Mouse (Mus musculus): ENCODE measurements around the gene Map4.

Map4 gene

GRCm38 (mm10) chr9:109931257-109932171, at the start of gene Map4:
Gene Map4, plus strand, starts transcription at chr9:109931460.
- peak; percentile 99 for DNase-seq

DNA sequence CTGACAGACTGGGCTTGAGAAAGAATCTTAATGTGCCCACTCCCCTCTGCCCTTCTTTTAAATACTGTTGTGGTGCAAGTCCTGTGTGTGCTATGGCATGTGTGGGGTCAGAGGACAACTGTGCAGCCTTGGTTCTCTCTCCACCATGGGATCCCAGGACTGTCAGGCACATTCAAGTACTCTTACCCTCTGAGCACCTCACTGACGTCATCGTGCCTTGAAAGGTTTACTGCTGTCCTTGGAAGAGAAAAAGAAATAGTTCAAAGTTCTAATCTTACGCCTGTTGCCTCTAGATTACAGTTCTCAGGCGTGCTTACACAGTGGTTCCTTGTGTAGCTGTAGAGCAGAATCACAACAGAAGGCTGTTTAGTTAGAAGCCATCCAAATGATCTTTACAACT, 45.0 kb upstream of the Map4 start:
- DNase-seq = no peak

- no peak for DNase-seq
Observed at GRCm38 (mm10) chr9:109887321-109887720, 43.9 kb upstream of the Map4 start.

DNA sequence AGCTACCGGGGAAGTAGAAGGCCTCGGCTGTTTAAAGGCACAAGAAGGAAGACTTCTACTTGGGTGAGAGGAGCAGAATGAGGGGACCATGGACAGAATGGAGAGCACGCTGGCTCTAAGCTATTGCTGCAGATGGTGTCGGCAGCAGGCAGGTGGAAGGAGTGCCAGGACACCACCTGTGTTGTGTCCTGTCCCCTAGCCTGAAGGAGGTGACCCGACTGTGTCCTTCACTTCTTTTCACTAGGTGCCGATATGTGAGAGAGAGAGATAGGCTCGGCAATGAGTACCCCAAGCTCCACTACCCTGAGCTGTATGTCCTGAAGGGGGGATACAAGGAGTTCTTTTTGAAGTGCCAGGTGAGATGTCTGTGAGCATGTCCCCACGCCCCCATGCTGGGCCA, 39.8 kb upstream of the Map4 start:
- no peak for DNase-seq

DNA sequence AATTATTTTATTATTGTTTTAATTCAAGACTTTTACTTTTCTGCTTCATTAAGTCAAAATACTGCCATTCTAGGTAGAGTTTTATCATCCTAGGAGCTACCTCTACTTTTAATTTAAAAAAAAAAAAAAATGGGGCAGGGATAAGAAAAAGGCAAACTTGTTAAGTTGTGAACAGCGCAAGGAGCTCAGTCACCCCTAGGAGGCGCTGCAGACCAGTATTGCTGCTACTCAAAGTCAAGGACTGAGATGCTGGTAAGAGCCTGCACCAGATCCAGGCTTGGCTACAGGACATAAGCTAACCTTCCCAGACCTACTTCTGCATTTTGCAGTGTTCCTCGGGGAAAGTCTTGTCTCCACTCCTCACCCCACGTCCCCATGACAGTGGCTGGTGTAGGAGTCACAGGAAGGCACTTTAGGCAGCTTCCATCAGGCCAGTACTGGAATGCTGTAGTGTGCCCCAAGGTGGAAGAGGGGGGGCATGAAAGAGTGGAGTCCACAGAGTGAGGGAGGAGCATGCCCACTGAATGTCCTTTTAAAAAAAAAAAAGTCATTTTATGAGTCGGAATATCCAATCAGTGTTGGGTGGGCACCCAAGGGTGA, 38.5 kb upstream of the Map4 start:
- DNase-seq = peak; percentile 68

- DNase-seq = peak; percentile 78
Observed at GRCm38 (mm10) chr9:109894413-109895090, 36.7 kb upstream of the Map4 start.

DNA sequence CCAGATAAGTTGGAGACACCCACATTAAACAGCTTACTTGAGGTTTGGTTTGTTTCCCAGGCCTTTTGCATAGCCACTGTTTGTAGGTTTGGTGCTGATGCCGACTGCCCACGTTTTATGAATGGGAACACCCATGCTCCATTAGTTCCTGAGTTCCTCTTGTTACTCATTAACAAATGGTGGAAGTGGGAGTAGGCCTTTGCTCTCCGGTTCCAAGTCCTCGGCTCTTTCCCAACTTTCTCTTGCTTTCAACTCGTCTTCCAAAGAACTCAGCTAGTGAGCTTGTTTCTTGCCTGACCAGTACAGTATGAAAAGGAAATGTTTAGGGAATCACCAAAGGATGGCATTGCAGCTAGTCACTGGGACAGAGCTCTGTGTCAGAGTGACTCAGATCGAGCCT, 35.7 kb upstream of the Map4 start:
- no peak for DNase-seq

DNA sequence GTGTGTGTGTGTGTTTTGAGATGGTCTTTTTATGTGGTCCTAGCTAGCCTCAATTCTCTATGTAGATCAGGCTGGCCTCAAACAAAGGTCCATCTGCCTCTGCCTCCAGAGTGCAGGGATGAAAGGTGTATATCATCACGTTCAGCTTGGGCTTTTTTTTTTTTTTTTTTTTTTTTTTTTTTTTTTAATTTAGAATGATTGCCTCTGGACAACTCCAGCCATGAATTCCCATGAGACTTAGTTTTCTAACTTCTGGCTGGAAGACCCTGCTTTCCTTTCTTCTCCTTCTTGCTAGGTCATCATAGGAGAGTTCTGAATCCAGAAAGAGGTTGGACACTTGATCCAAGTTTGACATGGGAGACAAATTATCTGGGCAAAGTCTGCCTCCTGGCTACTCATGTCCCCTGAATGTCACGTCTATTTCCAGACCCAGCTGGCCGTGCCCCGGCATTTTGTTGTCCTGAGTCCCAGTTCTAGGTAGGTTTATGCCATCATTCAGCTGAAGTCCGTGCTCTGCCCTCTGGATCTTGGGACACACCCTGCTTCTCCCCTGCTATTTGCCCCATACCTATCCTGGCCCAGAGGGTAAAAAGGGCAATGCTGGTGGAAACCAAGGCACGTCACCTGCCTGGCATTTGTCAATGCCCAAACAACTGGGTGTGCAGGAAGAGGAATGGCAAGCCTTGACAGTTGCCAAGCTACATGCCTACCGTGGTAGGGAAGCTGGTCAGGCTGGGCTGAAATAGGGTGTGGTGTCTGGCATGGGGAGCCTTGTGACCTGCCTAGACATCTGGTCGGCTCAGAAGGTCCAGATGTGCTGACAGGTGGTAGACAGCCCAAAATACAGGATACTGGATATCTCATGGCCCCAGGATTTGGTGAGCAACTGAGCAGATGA, 34.8 kb upstream of the Map4 start:
- DNase-seq = no peak

GRCm38 (mm10) chr9:109898027-109898426, 33.2 kb upstream of the Map4 start:
- DNase-seq = no peak

- no peak for DNase-seq
Observed at GRCm38 (mm10) chr9:109899361-109899760, 31.9 kb upstream of the Map4 start.

DNA sequence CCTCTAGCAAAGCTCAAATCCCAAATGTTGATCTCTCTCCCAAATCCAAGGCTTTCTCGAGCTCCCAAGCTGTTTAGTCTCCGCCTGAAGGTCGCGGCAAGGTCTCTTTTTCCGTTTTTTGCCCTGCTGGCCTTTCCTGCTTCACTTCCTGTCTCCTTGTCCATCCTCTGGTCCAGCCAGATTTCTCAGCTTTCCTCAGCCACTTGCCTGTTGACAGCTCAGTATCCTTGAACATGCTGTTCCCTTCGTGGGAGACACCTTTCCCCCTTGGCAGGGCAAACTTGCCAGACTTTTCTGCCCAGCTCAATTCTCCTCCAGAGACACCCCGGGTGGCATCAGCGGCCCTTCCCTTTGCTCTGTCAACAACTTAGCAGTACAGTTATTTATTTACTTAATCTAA, 31.5 kb upstream of the Map4 start:
- no peak for DNase-seq

- no peak for DNase-seq
Observed at GRCm38 (mm10) chr9:109900604-109901003, 30.7 kb upstream of the Map4 start.

DNA sequence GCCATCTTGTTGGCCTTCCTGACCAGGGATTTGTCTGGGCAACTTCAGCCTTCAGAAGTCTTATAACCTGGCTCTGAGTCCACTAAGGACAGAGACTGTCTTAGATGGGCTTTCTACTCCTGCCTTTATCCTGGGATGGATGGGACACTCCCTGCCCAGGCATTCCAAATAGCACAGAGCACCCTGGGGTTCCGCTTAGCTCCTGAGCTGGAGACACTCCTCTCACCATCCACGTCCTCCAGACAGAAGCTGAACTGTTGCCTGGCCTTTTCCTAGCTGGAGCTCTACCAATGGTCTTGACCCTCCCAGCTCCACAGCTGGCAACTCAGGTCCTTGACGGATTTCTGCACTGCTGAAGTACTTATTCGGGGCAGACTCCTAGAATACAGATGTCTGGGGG, 29.0 kb upstream of the Map4 start:
- no peak for DNase-seq

DNA sequence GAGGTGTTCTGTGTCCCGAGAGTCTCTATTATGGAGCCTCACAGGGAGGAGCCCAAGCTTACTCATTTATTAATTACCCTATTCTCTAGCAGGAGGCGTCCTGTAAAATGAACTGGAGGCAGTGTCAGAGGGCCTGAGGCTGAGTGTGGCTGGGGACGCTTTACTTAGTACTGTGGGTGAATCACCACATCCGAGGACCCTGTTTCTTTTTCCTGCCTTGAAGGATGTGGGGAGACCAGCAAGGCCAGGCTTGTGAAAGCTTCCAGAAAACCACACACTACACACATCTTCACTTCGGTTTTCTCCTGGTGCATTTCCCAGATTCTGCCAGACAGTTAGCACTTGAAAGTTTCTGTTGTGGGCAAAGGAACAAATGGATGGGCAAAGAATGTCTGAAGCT, 28.5 kb upstream of the Map4 start:
- no peak for DNase-seq

- DNase-seq = no peak
Observed at GRCm38 (mm10) chr9:109907300-109907699, 24.0 kb upstream of the Map4 start.

DNA sequence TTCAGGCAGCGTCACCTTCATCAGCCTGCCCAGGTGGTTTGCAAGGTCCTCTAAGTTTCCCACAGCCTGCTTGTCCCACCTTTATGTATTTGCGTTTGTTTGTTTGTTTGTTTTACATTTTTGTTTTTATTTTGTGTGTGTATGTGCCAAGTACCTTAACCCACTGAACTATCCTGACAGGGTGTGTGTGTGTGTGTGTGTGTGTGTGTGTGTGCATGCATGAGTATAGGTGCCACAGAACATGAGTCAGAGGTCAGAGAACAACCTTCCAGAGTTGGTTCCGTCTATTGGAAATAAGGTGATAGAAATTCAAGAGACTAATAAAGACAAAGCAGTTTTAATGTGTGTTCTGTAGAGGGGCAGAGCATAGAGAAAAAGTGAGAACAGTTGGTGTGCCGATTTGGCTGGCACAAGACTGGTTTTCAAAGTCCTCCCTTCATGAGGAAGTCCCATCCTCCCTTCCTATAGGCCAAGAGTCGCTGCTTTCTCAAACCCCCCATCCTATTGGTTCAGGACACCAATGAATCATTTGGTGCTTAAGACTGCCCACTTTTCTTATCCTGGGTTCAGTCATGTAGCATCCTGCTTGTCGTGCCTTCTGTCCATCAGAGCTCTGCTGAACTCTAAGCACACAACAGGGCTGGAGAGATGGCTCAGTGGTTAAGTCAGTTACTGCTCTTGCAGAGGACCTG, 23.3 kb upstream of the Map4 start:
- DNase-seq = no peak

DNA sequence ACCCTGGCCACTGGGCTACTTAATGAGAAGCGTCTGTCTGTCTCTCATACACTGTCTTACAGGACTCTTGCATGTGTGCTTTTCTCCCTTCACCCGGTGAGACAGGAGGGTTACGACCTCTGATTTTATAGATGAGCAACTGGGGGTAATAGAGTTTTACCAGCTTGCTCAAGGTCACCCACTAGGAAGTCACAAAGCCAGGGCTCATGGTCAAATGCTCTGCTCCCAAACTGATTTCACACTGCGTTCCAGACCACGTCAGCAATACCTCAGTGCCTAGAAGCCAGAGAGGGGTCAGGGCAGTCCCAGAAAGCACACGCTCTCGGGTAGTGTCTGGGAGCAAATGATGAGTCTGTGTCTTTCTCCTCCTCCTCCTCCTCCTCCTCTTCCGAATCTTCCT, 22.2 kb upstream of the Map4 start:
- no peak for DNase-seq

DNA sequence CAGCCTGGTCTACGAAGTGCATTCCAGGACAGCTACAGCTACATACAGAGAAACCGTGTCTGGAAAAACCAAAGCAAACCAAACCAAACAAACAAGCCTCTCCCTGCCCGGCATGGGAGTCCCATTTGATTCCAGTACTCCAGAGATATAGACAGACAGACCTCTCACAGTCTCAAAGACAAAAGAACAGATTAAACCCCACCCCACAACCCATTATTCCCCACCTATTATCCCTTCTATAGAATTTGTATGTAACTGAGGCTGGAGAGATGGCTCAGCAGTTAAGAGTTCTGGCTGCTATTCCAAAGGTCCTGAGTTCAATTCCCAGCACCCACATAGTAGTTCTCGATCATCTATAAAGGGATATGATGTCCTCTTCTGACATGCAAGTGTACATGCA, 21.3 kb upstream of the Map4 start:
- no peak for DNase-seq

- DNase-seq = no peak
Observed at GRCm38 (mm10) chr9:109911779-109912178, 19.5 kb upstream of the Map4 start.

DNA sequence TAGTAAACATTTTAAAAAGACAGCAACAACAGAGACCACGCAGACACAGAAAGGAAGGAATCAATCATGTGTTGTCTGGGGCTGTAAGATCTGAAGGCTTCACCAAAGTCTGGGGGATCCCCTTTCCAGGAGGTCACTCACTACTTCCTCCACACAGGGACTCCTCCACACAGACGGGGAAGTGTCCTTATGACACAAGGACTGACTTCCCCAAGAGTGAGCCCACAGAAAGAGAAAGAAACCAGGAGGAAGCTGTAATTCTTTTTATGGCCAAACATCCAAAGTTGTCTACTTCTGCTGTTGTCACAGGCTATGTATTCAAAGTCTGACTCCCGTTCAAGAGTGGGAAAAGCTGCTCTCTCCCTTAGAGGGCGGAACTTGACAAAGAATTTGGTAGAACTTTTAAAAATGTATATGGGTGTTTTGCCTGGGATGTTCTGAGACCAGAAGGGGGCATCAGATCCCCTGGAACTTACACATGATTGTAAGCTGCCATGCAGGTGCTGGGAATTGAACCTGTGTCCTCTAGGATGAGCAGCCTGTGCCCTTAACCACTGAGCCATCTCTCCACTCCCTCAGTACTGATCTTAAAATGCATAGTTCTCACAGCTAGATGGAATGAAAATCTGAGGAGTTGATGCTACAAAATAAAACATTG, 16.9 kb upstream of the Map4 start:
- DNase-seq = no peak

- no peak for DNase-seq
Observed at GRCm38 (mm10) chr9:109917931-109918330, 13.3 kb upstream of the Map4 start.

DNA sequence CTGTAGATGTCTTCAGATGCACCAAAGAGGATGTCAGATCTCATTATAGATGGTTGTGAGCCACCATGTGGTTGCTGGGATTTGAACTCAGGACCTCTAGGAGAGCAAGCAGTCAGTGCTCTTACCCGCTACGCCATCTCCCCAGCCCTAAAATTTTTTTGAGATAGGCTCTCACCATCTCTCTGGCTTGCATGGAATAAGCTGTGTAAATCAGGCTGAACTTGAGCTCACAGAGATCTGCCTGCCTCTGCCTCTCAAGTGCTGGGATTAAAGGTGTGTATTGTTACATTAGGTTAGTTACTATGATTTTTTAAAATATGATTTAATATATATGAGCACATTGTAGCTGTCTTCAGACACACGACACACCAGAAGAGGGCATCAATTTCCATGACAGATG, 2.1 kb upstream of the Map4 start:
- DNase-seq = no peak

Measured in right cerebral cortex, adult 18-20 months (tissue).